Mouse (Mus musculus) cerebellum, adult 11-12 months (tissue): ENCODE results near the gene Dnal1.

Experiments
- DNase-seq: peaks from one replicate; pipeline ENCODE4 v3.0.0; 2022

Dnal1 gene

GRCm38 (mm10) chr12:84187752-84188601 is 73.8 kb downstream of the Dnal1 start:
- peak; percentile 66 for DNase-seq

- peak; percentile 47 for DNase-seq
Measured at GRCm38 (mm10) chr12:84188881-84189444, 74.8 kb downstream of the Dnal1 start.

GRCm38 (mm10) chr12:84190151-84190820 is 76.1 kb downstream of the Dnal1 start:
- DNase-seq = peak; percentile 28

- peak; percentile 29 for DNase-seq
Measured at GRCm38 (mm10) chr12:84191190-84191589, 77.0 kb downstream of the Dnal1 start.

GRCm38 (mm10) chr12:84191770-84192169 is 77.6 kb downstream of the Dnal1 start:
- peak; percentile 33 for DNase-seq

- DNase-seq = peak; percentile 36
Measured at GRCm38 (mm10) chr12:84192280-84192679, 78.1 kb downstream of the Dnal1 start.

GRCm38 (mm10) chr12:84192741-84193641 is 78.8 kb downstream of the Dnal1 start:
- DNase-seq = peak; percentile 71

GRCm38 (mm10) chr12:84193642-84194399 is 79.7 kb downstream of the Dnal1 start:
- DNase-seq = peak; percentile 90

- peak; percentile 24 for DNase-seq
Measured at GRCm38 (mm10) chr12:84194400-84195109, 80.4 kb downstream of the Dnal1 start.

- no peak for DNase-seq
Measured at GRCm38 (mm10) chr12:84195195-84195594, 81.0 kb downstream of the Dnal1 start.
